Comparison of ENCODE assay signal across 29 mouse cellular contexts in genomic region chr6:91028256-91028655, GRCm38 (mm10).
"Had no signal": no experiment of that assay in that cellular context is flagged by ENCODE, and none has a peak within 500 bp of the region (broad histone marks: within the 10 kb centered on the region; RNA-seq: fewer than 3 reads in every experiment).

No protein-coding gene starts in this region.

- H3K9ac ChIP-seq: heart, embryonic 13.5 days; heart, embryonic 15.5 days; hindbrain, embryonic 13.5 days; hindbrain, embryonic 15.5 days; kidney, embryonic 15.5 days; limb, embryonic 12.5 days; liver, embryonic 13.5 days; liver, embryonic 15.5 days; liver, postnatal 0 days had no signal

- H3K9me3 ChIP-seq: heart, embryonic 13.5 days; heart, embryonic 15.5 days; hindbrain, embryonic 13.5 days; hindbrain, embryonic 15.5 days; kidney, embryonic 15.5 days; limb, embryonic 10.5 days; limb, embryonic 12.5 days; liver, embryonic 13.5 days; liver, embryonic 15.5 days had no signal

- H3K4me3 ChIP-seq: heart, adult 2 months; heart, embryonic 13.5 days; heart, embryonic 15.5 days; hindbrain, embryonic 13.5 days; hindbrain, embryonic 15.5 days; kidney, embryonic 15.5 days; left cerebral cortex, adult 2 months; limb, embryonic 10.5 days; limb, embryonic 12.5 days; liver, embryonic 13.5 days; liver, embryonic 15.5 days had no signal

- H3K4me2 ChIP-seq: heart, embryonic 11.5 days; heart, embryonic 13.5 days; heart, embryonic 15.5 days; hindbrain, embryonic 13.5 days; hindbrain, embryonic 15.5 days; kidney, embryonic 15.5 days; limb, embryonic 12.5 days; liver, embryonic 11.5 days; liver, embryonic 13.5 days; liver, embryonic 15.5 days had no signal

- ATAC-seq: hindbrain, postnatal 0 days; intestine, postnatal 0 days; liver, postnatal 0 days had no signal

- H3K36me3 ChIP-seq: heart, embryonic 15.5 days; limb, embryonic 10.5 days; limb, embryonic 12.5 days had no signal

- H3K4me1 ChIP-seq: hindbrain, embryonic 15.5 days; liver, embryonic 13.5 days; liver, embryonic 15.5 days had no signal

- H3K27ac ChIP-seq: heart, adult 2 months; heart, embryonic 13.5 days; heart, embryonic 15.5 days; hindbrain, embryonic 13.5 days; hindbrain, embryonic 15.5 days; hindbrain, postnatal 0 days; kidney, embryonic 15.5 days; kidney, postnatal 0 days; left cerebral cortex, adult 2 months; limb, embryonic 10.5 days; limb, embryonic 12.5 days; liver, embryonic 13.5 days; liver, embryonic 15.5 days had no signal

- H3K27me3 ChIP-seq: heart, embryonic 13.5 days; heart, embryonic 15.5 days; hindbrain, embryonic 13.5 days; hindbrain, embryonic 15.5 days; kidney, embryonic 15.5 days; limb, embryonic 12.5 days; liver, embryonic 13.5 days; liver, embryonic 15.5 days had no signal

- DNase-seq: gastrocnemius, postnatal 14 days; gastrocnemius, postnatal 36 days; heart, adult 11 months; heart, adult 2 months; heart, postnatal 14 days; heart, postnatal 36 days; kidney, adult 2 months; kidney, adult 9 months; kidney, postnatal 14 days; kidney, postnatal 36 days; layer of hippocampus, adult 9-11 months; layer of hippocampus, postnatal 36 days; liver; liver, embryonic 13.5 days; liver, postnatal 0 days had no signal
